Mouse (Mus musculus) v-Abl transformed pro-B cells (cell line): ENCODE measurements around the gene Ccrl2.

Experiments
- in situ Hi-C, 2 experiments: fragments of 400-800 bp; cut with MboI; formaldehyde crosslinking; loops; one replicate each; pipeline ENCODE4 v1.15.1; 2025; ENCODE audit not compliant: unreplicated experiment in 2 of 2

Ccrl2 gene

GRCm38 (mm10) chr9:111056798-111057543 is at the start of gene Ccrl2:
Gene Ccrl2, minus strand, starts transcription at chr9:111057519.
- in situ Hi-C loops, result no loop called here

- in situ Hi-C loops, result no loop called here
Observed at GRCm38 (mm10) chr9:111103893-111104292, 46.6 kb upstream of the Ccrl2 start.

GRCm38 (mm10) chr9:111103293-111103692 is 46.0 kb upstream of the Ccrl2 start:
- in situ Hi-C loops, result no loop called here

DNA sequence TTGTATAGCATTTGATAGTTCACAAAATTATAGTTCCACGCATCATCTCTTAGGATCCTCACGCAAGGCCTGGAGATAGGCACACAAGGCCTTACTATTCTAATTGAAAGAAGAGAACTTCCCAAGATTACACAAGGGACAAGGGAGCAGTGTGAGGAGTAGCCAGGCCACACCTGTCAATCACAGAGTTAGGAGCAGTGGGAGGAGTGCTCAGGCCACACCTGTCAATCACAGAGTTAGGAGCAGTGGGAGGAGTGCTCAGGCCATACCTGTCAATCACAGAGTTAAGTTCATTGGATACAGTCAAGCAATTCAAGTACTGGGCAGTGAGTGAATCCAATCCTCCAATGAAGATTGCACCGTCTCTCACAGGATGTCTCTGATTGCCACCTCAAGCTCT is 43.1 kb upstream of the Ccrl2 start:
- in situ Hi-C loops, result no loop called here

GRCm38 (mm10) chr9:111097543-111097942 is 40.2 kb upstream of the Ccrl2 start:
- in situ Hi-C loops, result loop anchor here (5.0 kb wide), 1 partner anchor 190 kb away; no protein-coding TSS in a partner anchor

DNA sequence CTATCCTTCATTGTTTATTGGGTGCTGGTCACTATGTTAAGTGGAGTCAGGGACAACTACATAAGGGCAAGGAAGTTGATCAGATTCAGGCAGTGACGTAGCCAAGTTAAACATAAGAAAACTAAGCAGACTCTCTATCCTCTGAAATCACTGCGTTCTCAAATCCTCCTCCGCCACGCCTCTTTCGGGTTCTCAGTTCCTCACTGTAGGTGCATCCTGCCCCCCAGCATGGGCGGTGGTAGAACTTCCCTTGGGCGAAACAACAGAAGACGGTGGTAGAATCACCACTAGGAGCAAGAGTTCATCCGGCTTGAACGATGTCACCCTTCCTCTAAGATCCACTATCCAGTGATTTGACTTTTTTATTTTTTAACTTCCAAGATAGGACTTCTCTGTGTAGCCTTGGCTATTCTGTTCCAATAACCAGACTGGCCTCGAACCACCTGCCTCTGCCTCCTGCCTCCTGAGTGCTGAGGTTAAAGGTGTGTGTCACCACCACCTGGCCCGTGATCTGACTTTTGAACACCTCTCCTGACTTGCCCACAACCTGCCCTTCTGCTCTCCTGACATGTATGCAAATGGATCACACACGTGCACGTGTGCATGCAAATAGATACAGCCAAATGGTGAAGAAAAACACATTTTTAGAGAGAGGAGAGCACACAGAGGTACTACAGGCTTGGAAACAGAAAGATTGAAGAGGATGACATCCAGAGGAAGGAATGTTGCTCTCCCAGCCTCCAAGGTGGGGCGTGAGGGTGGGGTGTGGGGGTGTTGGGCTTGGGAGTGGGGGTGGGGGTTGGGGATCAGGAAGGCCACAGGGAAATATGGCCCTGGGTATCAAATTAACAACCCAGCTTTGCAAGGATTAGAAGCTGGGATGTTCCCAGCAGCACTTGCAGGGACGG is 39.4 kb upstream of the Ccrl2 start:
- in situ Hi-C loops, result loop anchor here (5.0 kb wide), 1 partner anchor 191 kb away; no protein-coding TSS in a partner anchor

DNA sequence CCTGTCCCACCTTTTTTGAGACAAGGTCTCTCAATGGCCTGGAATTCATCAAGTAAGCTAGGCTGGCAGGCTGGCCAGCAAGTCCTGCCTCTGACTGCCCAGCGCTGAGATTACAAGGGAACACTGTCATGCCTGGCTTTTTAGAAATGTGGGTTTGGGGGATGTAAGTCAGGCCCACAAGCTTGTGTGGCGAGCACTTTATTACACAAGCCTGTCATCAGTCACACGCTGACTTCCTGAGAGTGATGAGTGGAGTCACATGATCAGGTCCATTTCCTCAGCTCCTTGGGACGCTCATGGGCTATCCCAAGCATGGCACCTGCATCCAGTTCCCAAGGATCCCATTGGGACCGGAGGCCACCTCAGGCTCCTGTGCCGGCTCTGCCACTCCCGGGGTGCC is 38.4 kb upstream of the Ccrl2 start:
- in situ Hi-C loops, result loop anchor here (5.0 kb wide), 1 partner anchor 192 kb away; no protein-coding TSS in a partner anchor

DNA sequence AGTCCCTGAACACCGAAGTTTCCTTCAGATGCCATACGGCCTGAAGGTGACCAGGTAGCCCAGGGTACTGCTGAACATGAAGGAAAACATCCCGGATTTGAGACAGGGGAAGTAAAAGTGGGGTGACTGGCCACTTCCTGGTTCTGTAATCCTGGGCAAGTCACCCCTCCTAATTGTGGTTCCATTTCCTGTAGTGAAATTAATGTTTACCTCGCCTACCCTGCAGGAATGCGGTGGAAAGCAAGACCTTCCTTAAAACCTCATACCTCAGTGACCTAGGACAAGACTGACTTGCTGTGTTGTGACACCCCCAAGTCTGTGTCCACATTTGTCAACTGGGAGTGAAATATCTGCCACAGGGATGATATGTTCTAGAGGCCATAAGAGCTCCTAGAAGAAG is 37.3 kb upstream of the Ccrl2 start:
- in situ Hi-C loops, result loop anchor here (5.0 kb wide), 1 partner anchor 193 kb away; no protein-coding TSS in a partner anchor

- in situ Hi-C loops, result no loop called here
Observed at GRCm38 (mm10) chr9:111093094-111093493, 35.8 kb upstream of the Ccrl2 start.

DNA sequence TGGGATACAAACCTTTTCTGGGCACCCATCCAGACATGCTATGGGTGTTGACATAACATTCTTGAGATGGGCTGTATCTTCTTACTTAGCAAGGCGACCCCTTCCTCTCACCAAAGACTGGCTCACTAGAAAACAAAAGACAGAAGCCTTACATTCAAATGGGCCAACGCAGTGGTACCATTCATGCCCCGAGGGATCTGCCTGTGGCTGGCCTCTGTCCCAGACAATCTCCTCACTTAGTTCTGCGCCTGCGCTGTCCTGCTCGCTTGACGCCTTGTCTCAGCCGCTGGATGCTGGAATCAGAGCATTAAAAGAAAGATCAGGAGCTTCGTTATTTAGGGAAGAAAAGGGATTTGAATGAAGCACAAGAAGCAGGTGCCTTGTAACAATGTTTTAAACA is 35.3 kb upstream of the Ccrl2 start:
- in situ Hi-C loops, result no loop called here

DNA sequence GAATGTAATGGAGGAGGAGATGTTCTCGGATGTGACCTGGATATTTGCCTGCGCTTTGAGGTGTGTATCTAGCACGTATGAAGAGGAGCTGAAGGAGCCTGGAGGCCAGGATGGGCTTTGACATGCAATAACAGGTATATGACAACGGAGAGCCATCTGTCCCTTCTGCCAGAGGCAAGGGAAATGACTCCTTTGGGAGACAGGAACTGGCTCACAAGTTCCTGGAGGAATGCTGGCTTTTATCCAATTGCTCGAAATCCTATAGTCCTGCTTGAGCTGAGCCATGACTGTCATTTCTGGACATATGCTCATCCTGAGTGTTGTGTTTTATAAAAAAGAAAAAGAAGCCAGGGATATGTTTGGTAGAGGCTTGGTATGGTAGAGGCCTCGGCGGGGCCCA is 31.6 kb upstream of the Ccrl2 start:
- in situ Hi-C loops, result no loop called here

GRCm38 (mm10) chr9:111087960-111088359 is 30.6 kb upstream of the Ccrl2 start:
- in situ Hi-C loops, result no loop called here

DNA sequence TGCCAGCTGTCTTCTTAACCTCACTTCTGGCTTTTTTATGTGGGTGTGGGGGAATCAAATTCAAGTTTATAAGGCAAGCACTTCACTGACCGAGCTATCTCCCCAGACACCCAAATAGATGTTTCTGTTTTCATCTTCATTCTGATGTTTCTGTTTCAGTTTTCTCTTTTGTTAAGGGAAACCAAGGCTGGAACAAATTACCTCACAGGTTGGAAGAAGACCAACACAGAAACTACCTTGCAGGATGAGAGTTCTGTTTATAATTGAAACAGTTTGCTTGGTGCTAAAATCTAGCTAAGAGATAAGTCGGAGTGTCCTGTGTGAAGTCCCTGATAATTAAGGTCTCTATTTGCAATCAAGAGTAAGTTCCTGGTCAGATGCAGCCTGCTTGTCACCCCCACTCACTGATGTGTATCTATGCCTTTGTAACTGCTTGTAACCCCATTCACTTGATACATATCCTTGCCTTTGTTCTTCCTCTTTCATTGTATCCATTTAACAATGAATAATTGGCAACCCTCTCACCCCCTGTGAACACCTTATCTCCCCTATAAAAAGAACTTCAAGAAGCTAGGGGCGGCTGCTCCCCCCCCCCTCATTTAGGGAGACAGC is 29.8 kb upstream of the Ccrl2 start:
- in situ Hi-C loops, result no loop called here

DNA sequence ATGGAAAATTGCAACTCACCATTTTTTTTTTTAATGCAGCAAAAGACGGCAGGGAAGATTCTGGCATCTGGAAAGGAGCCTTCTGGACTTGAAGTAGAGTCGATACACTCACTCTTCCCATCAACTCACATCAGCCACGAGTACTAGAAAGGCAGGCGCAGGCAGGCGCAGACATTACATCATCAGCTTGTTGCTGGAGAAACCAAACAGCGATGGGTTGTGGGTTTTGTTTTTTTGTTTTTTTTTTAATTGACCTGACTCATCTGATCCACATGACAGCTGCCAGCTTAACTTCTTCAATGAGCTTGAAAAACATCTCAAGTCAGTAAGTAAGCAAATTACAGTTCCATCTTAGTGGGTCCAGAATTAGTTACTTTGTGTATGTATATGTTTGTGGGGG is 28.8 kb upstream of the Ccrl2 start:
- in situ Hi-C loops, result no loop called here

- in situ Hi-C loops, result no loop called here
Observed at GRCm38 (mm10) chr9:111085329-111085728, 28.0 kb upstream of the Ccrl2 start.

DNA sequence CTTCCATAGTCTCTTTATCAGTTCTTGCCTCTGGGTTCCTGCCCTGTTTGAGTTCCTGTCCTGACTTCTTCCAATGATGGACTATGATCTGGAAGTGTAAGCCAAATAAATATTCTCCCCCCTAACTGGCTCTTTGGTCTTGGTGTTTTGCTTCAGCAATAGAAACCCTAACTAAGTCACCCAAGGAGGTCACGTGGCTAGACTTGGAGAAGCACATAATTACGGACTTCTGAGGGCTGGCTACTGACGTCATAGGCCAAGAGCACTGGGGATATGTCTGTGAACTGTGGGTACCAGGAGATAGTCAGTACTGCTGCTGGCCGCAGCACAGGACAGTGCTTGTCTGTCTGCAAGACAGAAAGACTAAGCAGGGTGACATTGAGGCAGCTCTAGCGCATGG is 24.4 kb upstream of the Ccrl2 start:
- in situ Hi-C loops, result no loop called here

DNA sequence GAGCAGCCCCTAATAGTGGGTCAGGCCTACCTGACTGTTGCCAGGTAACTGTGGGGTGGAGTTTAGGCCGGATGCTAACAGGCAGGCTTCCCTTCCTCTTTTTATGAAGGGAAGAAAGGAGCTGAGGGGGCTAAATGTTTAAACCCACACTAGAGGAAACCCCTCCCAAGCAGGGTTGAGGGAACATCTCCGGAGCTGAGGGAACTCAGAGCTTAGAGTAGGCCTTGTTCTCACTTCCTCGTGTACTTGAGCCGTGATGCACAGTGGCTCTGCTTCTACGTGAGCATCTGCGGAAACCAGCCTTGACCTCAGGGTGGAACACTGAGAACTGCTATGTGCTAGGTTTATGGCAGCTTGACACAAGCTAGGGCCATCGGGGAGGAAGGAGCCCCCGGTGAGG is 23.5 kb upstream of the Ccrl2 start:
- in situ Hi-C loops, result no loop called here

DNA sequence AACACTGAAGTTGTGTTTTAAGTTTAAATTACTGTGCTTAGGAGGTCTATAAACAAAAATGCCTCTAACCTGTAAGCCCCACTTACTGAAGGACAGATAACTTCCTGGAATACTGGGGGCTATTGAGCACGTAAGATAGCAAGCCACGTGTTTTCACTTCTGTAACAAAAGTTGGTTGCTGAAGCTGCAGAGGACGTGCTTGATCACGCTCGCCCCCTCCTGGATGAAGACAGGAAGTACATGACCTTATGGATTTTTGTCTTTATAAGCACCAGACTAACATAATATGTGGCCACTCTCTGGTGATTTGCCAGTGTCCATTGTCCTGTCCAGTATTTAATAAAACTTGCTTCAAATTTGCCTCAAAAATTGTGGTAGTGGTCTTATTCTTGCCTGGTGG is 20.4 kb upstream of the Ccrl2 start:
- in situ Hi-C loops, result loop anchor here in 1 of 2 experiments (10.0 kb wide), 1 partner anchor 153 kb away; no protein-coding TSS in a partner anchor

- in situ Hi-C loops, result loop anchor here (5.0 to 10.0 kb wide), 3 partner anchors 71 to 148 kb away; no protein-coding TSS in a partner anchor
Observed at GRCm38 (mm10) chr9:111072971-111073370, 15.7 kb upstream of the Ccrl2 start.

- in situ Hi-C loops, result loop anchor here (5.0 to 10.0 kb wide), 3 partner anchors 70 to 147 kb away; no protein-coding TSS in a partner anchor
Observed at GRCm38 (mm10) chr9:111072175-111072574, 14.9 kb upstream of the Ccrl2 start.

- in situ Hi-C loops, result loop anchor here (5.0 to 10.0 kb wide), 3 partner anchors 68 to 146 kb away; no protein-coding TSS in a partner anchor
Observed at GRCm38 (mm10) chr9:111070546-111070961, 13.2 kb upstream of the Ccrl2 start.
